Mouse (Mus musculus): ENCODE measurements around the gene 6330409D20Rik. TPM values are rescaled to one million over a fixed set of nuclear protein-coding genes. Genes with fewer than 3 reads are reported as not detected.
A peak's percentile ranks its signal among the peaks of the same experiment; 100 is the strongest.

The 6330409D20Rik gene
- polyA plus RNA-seq (2015; fragmentation: Nextera tagmentation; extraction: Ambion mirVana) = 0.28 TPM in 1 of 2 replicates, not detected in the other

DNA sequence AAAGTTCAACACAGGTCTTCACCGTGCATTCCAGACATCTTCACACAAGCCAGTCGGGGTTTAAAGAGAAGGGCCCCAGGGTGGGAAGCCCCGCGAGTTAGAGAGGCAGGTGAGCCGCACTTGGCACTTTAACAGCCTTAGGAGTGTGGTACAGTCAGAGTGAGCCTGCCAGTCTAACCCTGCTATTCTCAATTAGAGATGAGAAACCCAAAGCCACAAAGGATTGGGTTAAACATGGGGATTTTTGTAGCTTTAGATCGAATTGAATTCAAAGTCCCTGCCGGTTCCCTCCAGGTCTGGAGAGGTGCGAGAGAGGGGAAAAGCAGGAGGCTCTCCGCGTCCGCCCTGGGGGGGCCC is at the start of gene 6330409D20Rik:
Gene 6330409D20Rik, minus strand, starts transcription at position 101 of the 357 bp plus-strand sequence.

DNA sequence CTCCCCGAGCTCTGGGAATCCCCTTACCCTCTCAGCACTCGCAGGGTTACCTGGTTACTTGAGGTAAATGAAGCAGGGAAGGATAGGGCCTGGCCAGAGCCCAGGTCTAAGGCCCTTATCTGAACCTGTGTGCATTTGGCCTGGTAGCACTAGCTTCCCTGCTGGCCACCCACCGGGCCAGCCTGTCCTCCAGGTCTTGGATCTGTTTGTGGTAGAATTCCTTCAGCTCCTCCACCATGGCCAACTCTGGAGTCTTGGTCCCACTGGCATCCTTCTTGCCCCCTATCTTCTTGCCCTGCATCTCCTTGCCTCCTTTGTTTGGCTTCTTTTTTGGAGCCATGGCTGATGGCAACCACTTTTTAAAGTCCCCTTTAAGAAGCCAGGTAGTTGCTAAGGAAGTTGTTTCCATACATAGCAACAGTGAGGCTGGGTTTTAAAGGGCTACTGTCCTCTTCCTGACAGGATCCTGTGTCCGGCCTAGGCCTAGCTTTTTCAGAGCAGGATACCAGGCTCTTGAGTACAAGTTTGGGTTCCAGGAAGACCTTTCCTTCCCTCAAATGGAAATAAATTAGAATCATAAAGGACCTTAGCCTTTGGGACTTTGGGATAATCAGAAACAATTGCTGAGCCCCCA is 43.3 kb upstream of the 6330409D20Rik start, which contains the start of gene Cfap157:
Gene Cfap157, minus strand, starts transcription at position 381 of the 634 bp plus-strand sequence.

GRCm38 (mm10) chr2:32775359-32776074 is 34.7 kb upstream of the 6330409D20Rik start, which contains the start of the genes Ttc16 and Ptrh1:
TSS of gene Ttc16 (minus strand) at chr2:32775633.
TSS of gene Ptrh1 (plus strand) at chr2:32775786.

GRCm38 (mm10) chr2:32757056-32757845 is 16.4 kb upstream of the 6330409D20Rik start, which contains the start of gene Tor2a:
TSS of gene Tor2a (plus strand) at chr2:32757234.

DNA sequence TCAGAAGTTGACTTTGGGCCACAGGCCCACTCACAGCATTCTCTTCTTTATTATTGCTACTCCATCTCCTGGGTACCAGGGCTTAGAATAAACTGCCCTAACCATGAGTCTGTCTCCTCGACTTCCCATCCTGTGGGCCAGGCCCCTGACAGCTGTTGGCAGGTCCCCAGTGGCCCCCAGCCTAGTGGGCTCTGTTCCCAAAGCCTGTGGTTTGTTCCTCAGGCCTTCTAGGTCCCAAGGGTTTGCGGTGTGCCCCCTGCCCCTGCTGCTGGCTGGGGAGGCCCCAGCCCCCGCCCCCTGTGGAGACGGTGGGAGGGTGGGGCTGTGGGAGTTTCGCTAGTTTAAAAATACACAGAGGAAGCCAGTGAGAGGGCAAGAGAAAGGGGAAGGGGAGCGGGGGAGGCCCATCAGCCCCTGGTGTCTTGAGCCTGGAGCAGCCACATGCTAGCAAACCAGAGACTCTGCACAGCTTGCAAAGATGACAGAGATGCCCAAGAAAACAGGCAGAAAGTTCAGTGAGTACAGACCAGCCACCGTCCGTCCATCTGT is 20.1 kb downstream of the 6330409D20Rik start, which contains the start of gene Sh2d3c:
Gene Sh2d3c, plus strand, starts transcription at position 375 of the 549 bp plus-strand sequence.

DNA sequence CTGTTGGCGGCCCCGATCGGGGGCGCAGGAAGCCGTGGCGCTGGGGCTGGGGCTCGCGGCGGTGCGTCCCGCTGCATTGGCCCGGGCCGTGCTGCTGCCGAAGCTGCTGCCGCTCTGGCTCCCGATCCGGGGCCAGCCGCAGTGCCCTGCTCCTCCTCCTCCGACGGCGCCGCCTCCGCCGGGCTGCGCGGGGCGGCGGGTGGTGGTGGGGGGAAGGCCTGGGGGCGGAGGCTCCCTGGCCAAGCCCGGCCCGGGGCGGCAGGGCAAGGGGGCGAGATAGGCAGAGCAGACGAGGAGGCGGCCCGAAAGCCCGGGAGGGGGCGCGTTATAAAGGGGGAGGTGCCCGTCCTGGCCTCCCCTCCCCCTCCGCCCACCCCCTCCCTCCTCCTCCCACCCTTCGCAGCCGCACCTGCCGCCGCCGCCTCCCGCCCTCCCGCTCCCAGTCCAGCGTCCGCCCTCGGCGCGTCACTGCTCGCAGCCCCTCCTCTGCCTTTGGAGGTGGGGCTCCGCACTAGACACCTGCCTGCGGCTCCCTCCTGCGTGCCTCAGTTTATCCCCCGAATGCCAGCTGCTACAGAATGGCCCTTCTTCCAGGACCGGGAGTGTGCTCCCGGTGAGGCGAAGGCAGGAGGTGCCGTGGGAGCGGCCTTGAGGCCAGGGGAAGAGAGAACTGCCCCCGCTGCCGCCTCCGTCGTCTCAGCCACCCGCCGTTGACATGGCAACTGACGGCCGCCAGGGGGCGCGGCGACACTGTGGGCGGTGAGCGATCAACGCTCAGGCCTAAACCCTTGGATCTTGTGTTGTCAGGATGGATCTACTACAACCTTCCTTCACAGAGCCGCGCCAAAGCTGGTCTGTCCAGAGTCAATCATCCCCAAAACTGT is 27.6 kb downstream of the 6330409D20Rik start, which contains the start of gene Cdk9:
Gene Cdk9, minus strand, starts transcription at position 143 of the 884 bp plus-strand sequence.

GRCm38 (mm10) chr2:32704021-32704421 is 36.8 kb downstream of the 6330409D20Rik start, which contains the start of gene Fpgs:
TSS of gene Fpgs (minus strand) at chr2:32704145.

MicroRNAs within 50 kb of the gene (microRNA counts, 519-probe panel; counts per million panel counts)
- 296 counts per million, percentile 58 among the panel's probes with 10 or more counts for microRNA mmu-miR-2861

Small RNAs within 50 kb of the gene (microRNA-seq; reads per million reads assigned to microRNA genes)
- 0 to 0.10 reads per million in 2 experiments for gene Mir2861
- gene Mir3960 = 0 reads per million in 2 experiments
- 0 to 0.20 reads per million in 2 experiments for gene Mir8093

Other genes with a start within 250 kb of the 6330409D20Rik start
- 1.8 and 3.1 TPM in 2 replicates for gene Fam102a, start 205.7 kb downstream of the 6330409D20Rik start, polyA plus RNA-seq (2015; fragmentation: Nextera tagmentation; extraction: Ambion mirVana)
- 50.5 and 51.5 TPM in 2 replicates for gene Dpm2, start 170.2 kb downstream of the 6330409D20Rik start, polyA plus RNA-seq (2015; fragmentation: Nextera tagmentation; extraction: Ambion mirVana)
- not detected in 2 replicates for gene Pip5kl1, start 166.2 kb downstream of the 6330409D20Rik start, polyA plus RNA-seq (2015; fragmentation: Nextera tagmentation; extraction: Ambion mirVana)
- not detected in 2 replicates for gene 9430097D07Rik, start 165.3 kb downstream of the 6330409D20Rik start, polyA plus RNA-seq (2015; fragmentation: Nextera tagmentation; extraction: Ambion mirVana)
- gene St6galnac4, start 153.9 kb downstream of the 6330409D20Rik start, polyA plus RNA-seq (2015; fragmentation: Nextera tagmentation; extraction: Ambion mirVana) = 72.8 and 75.4 TPM in 2 replicates
- gene St6galnac6, start 141.3 kb downstream of the 6330409D20Rik start, polyA plus RNA-seq (2015; fragmentation: Nextera tagmentation; extraction: Ambion mirVana) = 30.5 and 35.3 TPM in 2 replicates
- 1,121 and 1,290 TPM in 2 replicates for gene Ak1, start 119.3 kb downstream of the 6330409D20Rik start, polyA plus RNA-seq (2015; fragmentation: Nextera tagmentation; extraction: Ambion mirVana)
- gene Eng, start 94.4 kb downstream of the 6330409D20Rik start, polyA plus RNA-seq (2015; fragmentation: Nextera tagmentation; extraction: Ambion mirVana) = 53.3 and 56.7 TPM in 2 replicates
- gene Fpgs, start 36.9 kb downstream of the 6330409D20Rik start, polyA plus RNA-seq (2015; fragmentation: Nextera tagmentation; extraction: Ambion mirVana) = 16.9 and 17.6 TPM in 2 replicates
- 39.9 and 45.0 TPM in 2 replicates for gene Cdk9, start 27.9 kb downstream of the 6330409D20Rik start, polyA plus RNA-seq (2015; fragmentation: Nextera tagmentation; extraction: Ambion mirVana)
- gene Sh2d3c, start 20.0 kb downstream of the 6330409D20Rik start, polyA plus RNA-seq (2015; fragmentation: Nextera tagmentation; extraction: Ambion mirVana) = 14.7 and 15.3 TPM in 2 replicates
- 25.0 and 32.8 TPM in 2 replicates for gene Tor2a, start 16.2 kb upstream of the 6330409D20Rik start, polyA plus RNA-seq (2015; fragmentation: Nextera tagmentation; extraction: Ambion mirVana)
- gene Ttc16, start 34.6 kb upstream of the 6330409D20Rik start, polyA plus RNA-seq (2015; fragmentation: Nextera tagmentation; extraction: Ambion mirVana) = 0.13 and 0.16 TPM in 2 replicates
- 1.8 TPM in 2 replicates for gene Ptrh1, start 34.8 kb upstream of the 6330409D20Rik start, polyA plus RNA-seq (2015; fragmentation: Nextera tagmentation; extraction: Ambion mirVana)
- 0.46 TPM in 1 of 2 replicates, not detected in the other for gene Cfap157, start 43.4 kb upstream of the 6330409D20Rik start, polyA plus RNA-seq (2015; fragmentation: Nextera tagmentation; extraction: Ambion mirVana)
- 5.3 and 5.5 TPM in 2 replicates for gene Stxbp1, start 106.2 kb upstream of the 6330409D20Rik start, polyA plus RNA-seq (2015; fragmentation: Nextera tagmentation; extraction: Ambion mirVana)
- gene Fam129b, start 135.1 kb upstream of the 6330409D20Rik start, polyA plus RNA-seq (2015; fragmentation: Nextera tagmentation; extraction: Ambion mirVana) = 13.5 and 17.2 TPM in 2 replicates
- 83.4 and 90.5 TPM in 2 replicates for gene Rpl12, start 220.5 kb upstream of the 6330409D20Rik start, polyA plus RNA-seq (2015; fragmentation: Nextera tagmentation; extraction: Ambion mirVana)
- 5.9 and 6.7 TPM in 2 replicates for gene Lrsam1, start 220.6 kb upstream of the 6330409D20Rik start, polyA plus RNA-seq (2015; fragmentation: Nextera tagmentation; extraction: Ambion mirVana)
- gene Slc2a8, start 241.1 kb upstream of the 6330409D20Rik start, polyA plus RNA-seq (2015; fragmentation: Nextera tagmentation; extraction: Ambion mirVana) = 9.2 and 11.3 TPM in 2 replicates

Data from skeletal muscle tissue, postnatal 0 days (tissue).